Mouse (Mus musculus) embryo, embryonic 10 days (tissue): Measurements from ENCODE around the gene Gm20517.
"Not testable (repeated sequence)": the region's sequence is repeated elsewhere in the genome, so short reads cannot be mapped to it uniquely, and the experiment has no call there.

ENCODE experiments used
- DNase-seq: peaks from one replicate; pipeline ENCODE4 v3.0.0-alpha.2; 2015; ENCODE audit warnings: low spot score

Gene Gm20517

DNA sequence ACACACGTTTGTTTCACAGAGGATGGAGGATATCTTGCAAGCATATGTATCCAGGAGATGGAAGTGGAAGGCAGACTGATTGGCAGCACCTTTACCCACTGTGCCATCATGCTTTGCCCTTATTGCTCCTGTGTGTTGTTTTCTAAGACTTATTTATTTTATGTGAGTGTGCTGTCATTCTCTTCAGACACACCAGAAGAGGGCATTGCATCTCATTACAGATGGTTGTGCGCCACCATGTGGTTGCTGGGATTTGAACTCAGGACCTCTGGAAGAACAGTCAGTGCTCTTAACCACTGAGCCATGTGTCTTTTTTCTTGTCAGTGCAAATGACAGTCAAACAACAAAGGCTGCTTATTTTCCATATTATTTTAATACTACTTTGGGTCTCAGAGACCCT, 16.4 kb downstream of the Gm20517 start:
- no peak for DNase-seq

- DNase-seq: peak; percentile 97
These were observed 17.7 kb downstream of the Gm20517 start for GRCm38 (mm10) chr17:47628851-47629676.

DNA sequence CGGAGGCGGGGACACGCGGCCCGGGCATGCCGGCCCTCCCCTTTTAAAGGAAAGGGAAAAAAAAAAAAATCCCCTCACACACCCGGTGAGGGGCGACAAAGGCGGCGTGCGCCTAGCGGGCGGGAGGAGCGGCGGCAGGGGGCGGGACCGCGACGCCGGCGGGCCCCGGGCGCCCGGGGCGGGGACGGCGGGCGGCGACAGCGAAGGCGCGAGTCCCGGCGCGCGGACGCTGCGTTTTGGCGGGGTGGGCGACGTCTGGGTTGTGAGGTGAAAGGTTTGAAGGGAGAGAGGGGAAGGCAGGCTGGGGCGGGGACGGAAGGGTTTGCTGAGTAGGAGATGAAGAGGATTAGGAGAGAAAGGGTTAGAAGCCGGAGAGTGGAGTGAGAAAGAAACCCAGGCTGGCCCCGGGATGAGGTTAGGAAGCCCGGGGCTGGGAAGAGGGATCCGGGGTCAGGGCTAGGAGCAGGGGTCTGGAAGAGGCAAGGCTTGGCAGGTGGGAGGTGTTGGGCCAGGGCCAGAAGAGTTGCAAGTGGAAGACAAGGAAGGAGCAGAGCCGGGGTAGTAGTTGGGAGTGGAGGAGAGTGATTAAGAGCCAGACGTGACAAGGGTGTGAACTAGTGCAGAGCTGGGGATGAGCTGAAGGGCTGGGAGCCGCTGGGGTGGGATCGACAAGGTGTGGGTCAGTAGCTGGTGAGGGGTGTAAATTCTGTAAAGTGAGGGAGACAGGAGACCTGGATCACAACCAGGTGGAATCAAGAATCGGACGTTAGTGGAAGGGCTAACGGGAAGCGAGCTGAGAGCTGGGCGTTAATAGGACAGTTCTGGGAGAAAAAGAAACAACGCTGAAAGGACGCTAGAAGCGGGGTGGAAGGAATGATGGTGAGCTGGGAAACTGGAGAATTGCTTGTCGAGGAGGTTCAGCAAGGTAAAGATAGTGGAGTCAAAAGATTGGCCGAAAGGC, 18.6 kb downstream of the Gm20517 start:
- DNase-seq: peak; percentile 45

DNA sequence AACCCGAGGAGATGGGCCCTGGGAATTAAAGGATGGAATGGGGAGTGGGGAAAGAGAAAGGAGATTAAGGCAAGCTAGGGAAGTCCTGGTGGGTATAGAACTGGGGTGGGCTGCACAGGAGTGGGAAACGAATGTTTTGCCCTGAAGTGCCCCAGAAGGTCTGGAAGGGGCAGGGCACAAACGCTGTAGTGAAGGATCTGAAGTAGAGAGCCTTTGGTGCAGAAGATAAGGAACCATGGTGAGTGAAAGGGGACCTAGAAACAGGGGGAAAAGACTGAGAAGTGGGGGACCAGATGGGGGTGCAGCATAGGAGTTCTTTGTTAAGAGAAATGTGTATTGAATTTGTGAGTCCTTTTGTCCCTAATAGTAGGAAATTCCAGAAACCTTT, 19.3 kb downstream of the Gm20517 start, which contains the start of gene Usp49:
Usp49 (plus strand) TSS at position 13 of the 388 bp plus-strand sequence.
- DNase-seq: no peak

- DNase-seq: no peak
These were observed 20.9 kb downstream of the Gm20517 start for GRCm38 (mm10) chr17:47632181-47632840.

DNA sequence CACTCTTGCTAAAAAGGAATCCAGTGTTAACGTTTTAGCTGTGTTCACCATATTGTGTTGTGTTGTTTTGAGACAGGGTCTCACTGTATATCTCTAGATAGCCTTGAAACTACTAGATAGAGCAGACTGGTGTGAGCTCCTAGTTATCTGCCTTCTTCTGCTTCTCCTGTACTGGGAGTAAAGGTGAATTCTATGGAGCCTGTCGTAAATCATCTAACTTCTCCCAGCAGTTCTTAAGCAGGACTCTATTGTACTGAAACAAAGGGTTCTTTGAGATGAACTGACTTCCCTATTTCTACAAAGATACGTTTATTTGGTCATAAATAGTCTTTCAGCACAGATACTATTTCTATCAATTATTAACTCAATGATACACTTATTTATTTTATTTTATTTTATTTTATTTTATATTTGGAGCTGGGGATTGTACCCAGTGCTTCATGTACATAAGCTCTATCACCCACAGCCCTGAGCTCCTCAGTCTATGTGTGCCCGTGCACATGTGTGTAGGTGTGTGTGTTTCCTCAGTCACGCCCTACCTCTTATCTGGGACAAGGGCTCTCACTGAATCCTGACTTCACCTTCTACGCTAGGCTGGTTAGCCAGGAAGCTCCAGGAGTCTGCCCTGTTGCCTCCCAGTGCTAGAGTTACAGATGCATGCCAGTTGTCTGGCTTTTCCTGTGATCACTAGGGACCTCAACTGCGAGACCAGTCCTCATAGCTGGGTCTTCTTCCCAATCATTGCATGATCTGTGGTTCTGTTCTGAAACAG, 22.8 kb downstream of the Gm20517 start:
- DNase-seq: no peak

DNA sequence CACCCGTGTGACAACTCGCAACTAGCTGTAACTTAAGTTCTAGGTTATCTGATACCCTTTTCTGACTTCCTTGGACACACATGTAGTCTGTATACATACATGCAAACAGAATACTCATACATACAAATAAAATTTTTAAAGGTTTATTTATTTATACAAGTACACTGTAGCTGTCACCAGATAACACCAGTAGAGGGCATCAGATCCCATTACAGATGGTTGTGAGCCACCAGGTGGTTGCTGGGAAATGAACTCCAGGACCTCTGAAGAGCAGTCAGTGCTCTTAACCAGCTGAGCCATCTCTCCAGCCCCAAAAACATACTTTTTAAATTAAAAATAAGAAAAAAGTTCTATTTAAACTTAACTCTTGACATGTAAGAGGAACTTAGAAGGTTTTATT, 31.6 kb downstream of the Gm20517 start:
- DNase-seq: no peak

GRCm38 (mm10) chr17:47646683-47647082, 35.3 kb downstream of the Gm20517 start:
- DNase-seq: peak; percentile 76

DNA sequence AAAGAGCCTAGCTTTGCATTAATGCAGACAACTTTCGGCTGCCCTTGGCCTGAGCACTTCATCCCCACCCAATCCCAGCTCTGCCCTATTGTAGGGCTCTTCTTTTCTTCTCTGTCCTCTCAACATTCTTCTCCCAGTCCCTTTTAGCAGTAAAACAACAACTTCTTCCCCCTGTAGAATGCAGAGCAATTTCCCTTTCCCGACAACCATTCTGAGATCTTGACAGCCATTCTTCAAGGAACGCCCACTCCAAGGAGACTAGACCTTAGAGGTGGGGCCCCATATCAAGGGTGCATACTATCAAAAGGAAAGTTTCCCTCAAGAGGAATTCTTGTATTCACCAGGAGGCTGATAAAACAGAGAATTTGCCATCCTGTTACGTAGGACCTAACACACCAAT, 37.6 kb downstream of the Gm20517 start:
- peak; percentile 29 for DNase-seq

DNA sequence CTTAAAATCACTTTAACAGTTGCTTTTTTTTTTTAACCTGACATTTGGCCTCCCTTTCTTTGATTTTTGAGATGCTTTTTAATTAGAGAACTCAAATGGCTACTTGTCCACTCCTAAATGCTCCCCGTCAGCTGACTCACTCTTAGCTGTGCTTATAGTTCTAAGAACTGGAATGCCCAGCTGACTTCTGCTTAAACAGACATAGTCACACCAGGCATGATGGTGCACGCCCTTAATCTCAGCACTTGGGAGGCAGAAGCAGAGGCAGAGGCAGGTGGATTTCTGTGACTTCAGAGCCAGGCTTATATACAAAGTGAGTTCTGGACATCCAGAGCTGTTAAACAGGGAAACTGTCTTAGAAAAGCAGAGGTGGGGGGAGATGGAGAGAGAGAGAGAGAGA, 40.6 kb downstream of the Gm20517 start:
- DNase-seq: no peak

DNA sequence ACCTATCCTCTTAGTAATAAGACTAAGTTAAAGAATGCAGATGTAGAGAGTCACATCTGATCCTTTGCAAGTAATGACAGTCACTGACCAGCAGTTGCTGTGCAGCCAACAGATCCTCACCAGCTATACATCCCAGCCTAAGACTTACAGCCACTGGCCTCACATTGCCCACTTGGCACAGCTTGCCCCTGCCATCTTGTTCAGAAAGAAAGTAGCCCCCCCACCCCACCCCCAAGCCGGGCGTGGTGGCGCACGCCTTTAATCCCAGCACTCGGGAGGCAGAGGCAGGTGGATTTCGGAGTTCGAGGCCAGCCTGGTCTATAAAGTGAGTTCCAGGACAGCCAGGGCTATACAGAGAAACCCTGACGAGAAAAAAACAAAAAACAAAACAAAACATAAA, 43.0 kb downstream of the Gm20517 start:
- DNase-seq: not testable (repeated sequence)

- no peak for DNase-seq
These were observed 44.3 kb downstream of the Gm20517 start for GRCm38 (mm10) chr17:47655697-47656096.

DNA sequence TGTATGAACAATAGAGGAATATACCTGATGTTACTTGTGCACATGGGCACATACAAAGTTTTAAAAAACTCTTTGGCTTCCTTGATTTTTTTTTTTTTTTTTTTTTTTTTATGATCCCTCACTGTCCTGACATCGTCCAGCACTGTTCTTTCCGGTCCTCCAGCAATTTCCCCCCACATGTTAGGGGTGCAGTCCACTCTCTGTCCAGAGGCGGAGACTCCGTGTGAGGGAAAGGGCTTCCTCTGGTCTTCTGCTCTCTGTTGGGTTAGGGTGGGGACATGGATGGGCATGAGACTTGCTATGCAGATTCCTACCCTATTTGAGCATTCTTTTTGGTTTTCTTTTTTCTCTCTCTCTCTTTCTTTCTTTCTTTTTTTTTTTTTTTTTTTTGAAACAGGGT, 46.5 kb downstream of the Gm20517 start:
- no peak for DNase-seq

DNA sequence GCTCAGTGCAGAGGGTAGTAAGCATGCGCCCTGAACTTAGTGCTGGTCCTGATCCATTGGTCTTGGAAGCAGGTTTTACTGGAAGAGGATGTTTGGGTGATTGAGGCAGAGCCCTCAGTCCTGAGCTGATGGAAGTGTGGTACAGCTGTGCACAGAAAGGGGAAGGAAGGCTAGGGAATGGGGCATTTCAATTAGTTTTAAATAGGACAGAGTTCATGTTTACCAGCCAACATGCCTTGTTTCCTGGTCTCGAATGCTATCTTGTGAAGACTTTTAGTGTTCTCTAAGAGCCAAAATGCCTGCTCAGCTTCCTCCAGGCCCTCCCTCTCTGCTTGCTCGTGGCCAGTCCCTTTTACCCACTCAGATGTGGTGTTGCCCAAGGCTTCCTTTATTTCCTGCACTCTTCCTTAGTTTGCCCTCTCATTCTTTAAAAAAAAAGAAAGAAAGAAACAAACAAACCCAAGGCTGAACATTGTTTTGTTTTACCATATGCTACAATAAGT, 47.4 kb downstream of the Gm20517 start:
- no peak for DNase-seq

- peak; percentile 82 for DNase-seq
These were observed 51.8 kb downstream of the Gm20517 start for GRCm38 (mm10) chr17:47663009-47663713.

DNA sequence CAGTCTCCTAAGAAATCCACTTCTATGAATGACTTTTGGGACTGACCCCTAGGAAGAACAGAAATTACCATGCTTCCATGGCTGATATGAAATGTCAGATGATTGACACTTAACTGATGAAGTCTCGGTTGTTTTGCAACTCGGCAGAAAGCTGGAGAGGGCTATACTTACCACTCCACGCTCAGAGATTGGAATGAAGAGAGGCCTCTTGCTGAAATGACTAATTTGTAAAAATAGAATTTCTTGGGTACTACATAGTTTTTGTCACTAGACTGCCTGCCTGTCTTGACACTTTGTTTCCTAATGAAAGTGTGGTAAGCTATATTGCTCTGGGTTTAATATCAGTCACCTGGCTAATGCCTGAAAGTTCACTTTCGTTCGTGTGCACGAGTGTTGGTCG, 53.1 kb downstream of the Gm20517 start:
- DNase-seq: no peak

- DNase-seq: no peak
These were observed 57.8 kb downstream of the Gm20517 start for GRCm38 (mm10) chr17:47669166-47669565.

DNA sequence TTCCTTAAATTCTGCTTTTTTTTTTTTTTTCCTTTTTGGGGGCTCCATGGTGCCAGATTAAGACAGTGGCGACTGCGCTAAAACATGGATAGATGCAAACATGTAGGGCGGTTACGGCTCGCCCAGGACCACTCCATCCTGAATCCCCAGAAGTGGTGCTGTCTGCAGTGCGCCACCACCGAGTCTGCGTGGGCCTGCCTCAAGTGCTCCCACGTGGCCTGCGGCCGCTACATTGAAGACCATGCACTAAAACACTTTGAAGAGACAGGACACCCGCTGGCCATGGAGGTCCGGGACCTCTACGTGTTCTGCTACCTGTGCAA, 60.6 kb downstream of the Gm20517 start:
- DNase-seq: peak; percentile 60

DNA sequence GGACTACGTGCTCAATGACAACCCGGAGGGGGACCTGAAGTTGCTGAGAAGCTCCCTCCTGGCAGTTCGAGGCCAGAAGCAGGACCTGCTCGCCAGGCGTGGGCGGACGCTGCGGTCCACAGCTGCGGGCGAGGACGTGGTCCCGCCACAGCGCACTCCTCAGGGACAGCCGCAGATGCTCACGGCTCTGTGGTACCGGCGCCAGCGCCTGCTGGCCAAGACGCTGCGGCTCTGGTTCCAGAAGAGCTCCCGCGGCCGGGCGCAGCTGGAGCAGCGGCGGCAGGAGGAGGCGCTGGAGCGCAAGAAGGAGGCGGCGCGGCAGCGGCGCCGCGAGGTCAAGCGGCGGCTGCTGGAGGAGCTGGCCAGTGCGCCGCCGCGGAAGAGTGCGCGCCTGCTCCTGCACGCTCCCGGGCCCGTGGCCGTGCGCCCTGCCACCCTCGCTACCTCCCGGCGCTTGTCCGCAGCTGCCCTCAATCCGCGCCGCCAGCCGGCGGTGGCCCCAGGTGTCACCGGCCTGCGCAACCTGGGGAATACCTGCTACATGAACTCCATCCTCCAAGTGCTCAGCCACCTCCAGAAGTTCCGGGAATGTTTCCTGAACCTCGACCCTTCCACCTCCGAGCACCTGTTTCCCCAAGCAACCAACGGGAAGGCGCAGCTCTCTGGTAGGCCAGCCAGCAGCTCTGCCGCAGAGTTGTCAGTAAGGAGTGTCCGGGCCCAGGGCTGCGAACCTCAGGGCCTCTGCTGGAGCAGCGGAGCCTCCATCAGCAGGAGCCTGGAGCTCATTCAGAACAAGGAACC, 61.1 kb downstream of the Gm20517 start:
- DNase-seq: peak; percentile 70

DNA sequence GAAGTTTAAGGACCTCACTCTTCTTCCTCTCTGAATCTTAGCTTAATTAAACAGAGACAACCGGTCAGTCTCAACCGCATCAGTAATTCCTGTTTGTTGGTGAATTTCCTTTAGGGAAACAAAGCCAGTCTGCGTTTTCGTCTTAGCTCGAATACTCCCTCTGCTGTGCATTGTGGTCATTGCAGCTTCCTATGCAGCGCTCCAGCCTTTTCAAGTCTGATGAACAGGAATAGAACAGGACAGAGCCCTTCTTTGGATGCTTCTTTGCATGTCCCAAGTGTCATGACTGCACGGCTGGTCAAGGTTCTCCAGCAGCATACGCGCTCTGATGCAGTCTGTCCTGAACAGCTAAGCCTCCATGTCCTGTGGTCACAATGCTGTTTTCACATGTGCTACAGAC, 65.2 kb downstream of the Gm20517 start:
- DNase-seq: peak; percentile 86
